Mouse (Mus musculus) intestine, embryonic 15.5 days (tissue): ENCODE measurements around the gene Slc9a1. TPM values are rescaled to one million over a fixed set of nuclear protein-coding genes. Genes with fewer than 3 reads are reported as not detected.

Source experiments
- ATAC-seq: fragments of 200-750 bp; cut with Nextera tagmentation; 2 replicates; pipeline ENCODE4 v1.8.0; 2017; ENCODE audit warnings: moderate TSS enrichment, moderate library complexity
- H3K27ac ChIP-seq: fragments of 300-500 bp; sonication (generic); 2 replicates; pipeline ENCODE4 v1.5.1; 2015; ENCODE audit warnings: mild to moderate bottlenecking, inconsistent platforms
- H3K27me3 ChIP-seq: fragments of 300-500 bp; sonication (generic); replicated peaks from 2 replicates; pipeline ENCODE4 v1.6.1; 2015; ENCODE audit warnings: inconsistent platforms
- H3K36me3 ChIP-seq: fragments of 300-500 bp; sonication (generic); 2 replicates; pipeline ENCODE4 v1.6.1; 2015; ENCODE audit warnings: inconsistent platforms
- H3K4me1 ChIP-seq: fragments of 300-500 bp; sonication (generic); replicated peaks from 2 replicates; pipeline ENCODE4 v1.6.1; 2015; ENCODE audit warnings: inconsistent platforms
- H3K4me2 ChIP-seq: fragments of 300-500 bp; sonication (generic); replicated peaks from 2 replicates; pipeline ENCODE4 v1.6.1; 2015; ENCODE audit warnings: mild to moderate bottlenecking, inconsistent platforms
- H3K4me3 ChIP-seq: fragments of 300-500 bp; sonication (generic); replicated peaks from 2 replicates; pipeline ENCODE4 v1.5.1; 2015; ENCODE audit warnings: inconsistent platforms
- H3K9ac ChIP-seq: fragments of 300-500 bp; sonication (generic); 2 replicates; pipeline ENCODE4 v1.6.1; 2015; ENCODE audit warnings: inconsistent platforms
- H3K9me3 ChIP-seq: fragments of 300-500 bp; sonication (generic); 2 replicates; pipeline ENCODE4 v1.6.1; 2016; ENCODE audit warnings: inconsistent platforms
- WGBS: fragments of 180-500 bp; shearing (Covaris S2); methylation state at CpG from one replicate; pipeline ENCODE4 v1.1.7; 2015; 5-methylcytosine and 5-hydroxymethylcytosine counted together
- polyA plus RNA-seq: library from polyadenylated mRNA; unstranded; fragments of >200 nt; fragmentation: Nextera tagmentation; extraction: Ambion mirVana; gene quantifications from 2 replicates; pipeline ENCODE4 v1.2.1, GENCODE M21; 2015

Slc9a1 gene
- polyA plus RNA-seq, 1 experiment from 2014 or later: 8.5 TPM

DNA sequence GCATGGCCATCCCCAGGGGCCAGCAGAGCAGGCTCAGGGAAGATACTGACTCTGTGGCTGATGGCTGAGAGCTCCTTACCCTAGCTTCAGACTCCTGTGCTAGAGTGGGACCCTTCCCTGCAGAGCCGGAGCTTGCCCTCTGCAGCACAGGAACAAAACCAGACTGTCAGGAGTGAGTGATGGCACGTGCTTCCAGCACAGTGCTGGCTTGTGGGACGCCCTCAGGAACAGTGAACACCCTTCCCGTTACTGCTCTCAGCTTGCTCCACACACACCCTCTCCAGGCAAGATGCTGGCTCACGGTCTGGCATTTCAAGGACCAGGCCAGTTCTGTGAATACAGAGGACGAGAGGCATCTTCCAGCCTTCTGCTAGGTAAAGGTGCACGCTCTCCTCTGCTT lies 38.5 kb downstream of the Slc9a1 start:
- Histone ChIP-seq H3K4me2 (no peak overlapping the region), H3K9ac (peak overlapping the region; percentile 3; the same call in 1 of the 2 replicates), H3K36me3 (no peaks in the 10 kb centered on the region), H3K4me1 (peaks cover 30% of the 10 kb centered on the region), H3K4me3 (no peak overlapping the region), H3K9me3 (no peaks in the 10 kb centered on the region), H3K27ac (peak overlapping the region; percentile 66; the same call in 1 of the 2 replicates), H3K27me3 (no peaks in the 10 kb centered on the region)
- WGBS: 47% methylated on average over 7 of the region's 7 CpGs
- ATAC-seq: no peak

DNA sequence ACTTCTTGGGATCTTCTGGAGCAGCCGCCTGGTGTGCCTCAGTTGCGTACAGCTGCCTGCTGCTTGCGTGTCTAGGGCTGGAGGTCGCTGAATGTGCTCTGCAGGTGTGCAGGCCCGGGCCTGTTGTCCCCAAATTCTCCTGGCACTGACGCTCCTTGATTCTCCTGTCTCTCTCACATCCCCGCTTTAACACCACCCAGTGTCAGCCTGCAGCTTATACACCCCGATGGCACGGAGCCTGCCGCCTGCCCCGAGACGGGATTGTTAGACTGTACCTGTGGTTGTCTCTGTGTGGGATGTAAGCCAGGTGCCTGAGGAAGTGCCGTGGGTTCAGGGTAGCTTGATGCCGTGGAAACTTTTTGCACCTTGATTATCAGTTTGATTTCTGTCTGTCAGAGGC lies 41.5 kb downstream of the Slc9a1 start:
- ATAC-seq: no peak
- peaks cover 4% of the 10 kb centered on the region; the same call in 1 of the 2 replicates for H3K36me3 ChIP-seq

DNA sequence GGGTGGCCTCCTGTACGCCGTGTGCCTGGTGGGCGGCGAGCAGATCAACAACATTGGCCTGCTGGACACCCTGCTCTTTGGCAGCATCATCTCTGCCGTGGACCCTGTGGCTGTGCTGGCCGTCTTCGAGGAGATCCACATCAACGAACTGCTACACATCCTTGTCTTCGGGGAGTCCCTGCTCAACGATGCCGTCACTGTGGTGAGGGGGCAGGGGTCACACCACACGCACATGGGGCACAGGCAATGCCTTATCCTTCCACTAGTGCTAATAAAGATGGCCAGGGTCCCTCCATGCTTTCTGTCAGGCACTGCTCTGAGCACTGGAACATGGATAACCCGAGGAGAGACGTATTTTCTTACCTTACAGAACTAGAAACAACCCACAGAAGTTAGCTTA lies 42.6 kb downstream of the Slc9a1 start:
- Histone ChIP-seq H3K4me3 (no peak overlapping the region), H3K36me3 (peaks cover 9% of the 10 kb centered on the region), H3K4me1 (peaks cover 17% of the 10 kb centered on the region), H3K9me3 (no peaks in the 10 kb centered on the region), H3K27me3 (no peaks in the 10 kb centered on the region), H3K9ac (no peak overlapping the region), H3K4me2 (no peak overlapping the region), H3K27ac (no peak overlapping the region)
- ATAC-seq: no peak
- WGBS: 86% methylated on average over 14 of the region's 14 CpGs

More for the DNA sequence above, 41.5 kb downstream of the Slc9a1 start:
- Histone ChIP-seq H3K4me1 (peaks cover 27% of the 10 kb centered on the region), H3K27ac (no peak overlapping the region), H3K4me2 (no peak overlapping the region), H3K27me3 (no peaks in the 10 kb centered on the region), H3K9me3 (no peaks in the 10 kb centered on the region), H3K4me3 (no peak overlapping the region), H3K9ac (no peak overlapping the region)
- 90% methylated on average over 14 of the region's 14 CpGs for WGBS

DNA sequence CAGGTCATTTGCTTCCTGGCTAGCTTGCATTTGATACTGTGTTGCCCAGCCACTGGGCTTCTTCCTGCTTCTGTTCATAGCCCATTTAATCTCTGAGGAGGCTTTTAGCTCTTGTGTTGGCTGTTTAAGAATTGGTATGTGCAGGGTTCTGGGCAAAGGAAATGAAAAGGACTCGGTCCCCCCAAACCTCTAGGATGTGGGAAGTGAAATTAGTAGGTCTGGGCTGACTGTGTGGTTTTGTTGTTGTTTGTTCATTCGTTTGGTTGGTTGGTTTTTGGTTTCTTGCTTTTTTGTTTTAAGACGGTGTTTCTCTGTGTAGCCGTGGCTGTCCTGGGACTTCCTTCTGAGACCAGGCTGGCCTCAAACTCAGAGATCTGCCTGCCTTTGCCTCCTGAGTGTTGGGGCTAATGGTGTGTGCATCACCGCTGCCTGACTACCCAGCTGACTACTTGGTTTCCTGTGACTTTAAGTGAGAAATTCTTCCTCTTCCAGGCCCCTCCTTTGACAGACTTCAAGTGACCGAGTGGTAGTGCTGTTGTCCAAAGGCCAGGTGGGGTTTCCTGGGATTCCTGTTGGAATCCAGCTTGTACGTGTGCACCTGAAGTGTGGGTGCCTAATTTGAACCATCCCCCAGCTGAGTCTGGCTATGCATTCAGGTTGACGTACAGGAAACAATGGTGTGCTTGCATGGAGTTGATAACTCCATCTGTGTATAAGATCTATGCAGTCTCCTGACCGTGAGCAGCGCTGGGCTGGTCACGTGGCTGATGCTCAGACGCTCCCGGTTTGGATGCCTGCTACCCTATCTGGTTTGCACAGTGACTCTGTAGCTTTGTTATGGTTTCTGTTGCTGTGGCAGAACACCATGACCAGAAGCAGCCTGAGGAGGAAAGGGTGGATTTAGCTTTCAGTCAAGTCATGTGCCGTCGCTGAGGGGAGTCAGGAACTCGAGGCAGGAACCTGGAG lies 43.4 kb downstream of the Slc9a1 start:
- no peak overlapping the region for H3K9ac ChIP-seq
- no peak overlapping the region for H3K27ac ChIP-seq
- H3K9me3 ChIP-seq: no peaks in the 10 kb centered on the region
- H3K4me3 ChIP-seq: no peak overlapping the region
- no peak overlapping the region for H3K4me2 ChIP-seq
- peaks cover 9% of the 10 kb centered on the region for H3K4me1 ChIP-seq
- ATAC-seq: no peak
- peaks cover 14% of the 10 kb centered on the region for H3K36me3 ChIP-seq
- 85% methylated on average over 16 of the region's 16 CpGs for WGBS
- H3K27me3 ChIP-seq: no peaks in the 10 kb centered on the region

DNA sequence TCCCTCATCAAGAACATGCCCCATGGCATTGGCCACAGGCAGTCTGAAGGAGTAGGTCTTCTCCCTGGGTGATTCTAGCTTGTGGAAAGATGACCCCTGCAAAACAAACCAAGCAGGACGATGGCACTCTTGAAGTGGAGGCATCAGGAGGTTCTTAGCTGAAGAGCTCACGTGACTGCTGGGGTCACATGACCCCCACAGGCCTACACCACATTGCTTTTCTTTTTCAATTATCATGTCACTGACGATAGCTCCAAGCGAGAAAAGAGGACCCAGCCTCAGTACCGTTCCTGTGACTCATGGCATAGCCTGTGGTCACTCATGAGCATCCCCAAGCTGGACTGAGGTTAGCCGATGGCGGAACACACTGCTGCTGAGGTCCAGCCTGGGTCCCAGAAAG lies 44.1 kb downstream of the Slc9a1 start:
- WGBS: 92% methylated on average over 7 of the region's 7 CpGs
- Histone ChIP-seq H3K27ac (no peak overlapping the region), H3K4me1 (0 out of 2 replicates have a peak, but pooled peaks cover 3% of the 10 kb centered on the region), H3K9ac (no peak overlapping the region), H3K4me2 (no peak overlapping the region), H3K9me3 (no peaks in the 10 kb centered on the region), H3K36me3 (peaks cover 21% of the 10 kb centered on the region), H3K27me3 (no peaks in the 10 kb centered on the region), H3K4me3 (no peak overlapping the region)
- no peak for ATAC-seq

DNA sequence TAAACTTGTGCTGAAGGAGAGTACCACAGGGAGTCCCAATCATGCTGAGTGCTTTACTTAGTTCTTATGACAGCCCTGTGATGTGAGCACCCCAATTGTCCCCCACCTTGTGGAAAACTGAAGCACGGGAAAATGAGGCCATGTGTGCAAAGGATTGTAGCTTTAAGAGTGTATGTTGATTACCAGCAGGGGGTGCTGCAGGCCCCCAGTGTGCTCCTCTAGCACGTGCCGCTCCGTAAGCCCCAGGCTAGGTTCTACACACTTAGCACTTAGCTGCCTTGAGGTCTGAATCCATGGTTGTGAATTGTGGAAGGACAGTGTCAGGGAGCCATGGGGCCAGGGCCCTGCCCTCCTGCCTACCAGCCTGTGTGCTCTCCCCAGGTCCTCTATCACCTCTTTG lies 45.4 kb downstream of the Slc9a1 start:
- Histone ChIP-seq H3K27ac (no peak overlapping the region), H3K4me1 (no peaks in the 10 kb centered on the region), H3K4me2 (no peak overlapping the region), H3K36me3 (peaks cover 22% of the 10 kb centered on the region), H3K27me3 (no peaks in the 10 kb centered on the region), H3K4me3 (no peak overlapping the region), H3K9me3 (no peaks in the 10 kb centered on the region), H3K9ac (no peak overlapping the region)
- ATAC-seq: no peak
- 70% methylated on average over 4 of the region's 4 CpGs for WGBS

DNA sequence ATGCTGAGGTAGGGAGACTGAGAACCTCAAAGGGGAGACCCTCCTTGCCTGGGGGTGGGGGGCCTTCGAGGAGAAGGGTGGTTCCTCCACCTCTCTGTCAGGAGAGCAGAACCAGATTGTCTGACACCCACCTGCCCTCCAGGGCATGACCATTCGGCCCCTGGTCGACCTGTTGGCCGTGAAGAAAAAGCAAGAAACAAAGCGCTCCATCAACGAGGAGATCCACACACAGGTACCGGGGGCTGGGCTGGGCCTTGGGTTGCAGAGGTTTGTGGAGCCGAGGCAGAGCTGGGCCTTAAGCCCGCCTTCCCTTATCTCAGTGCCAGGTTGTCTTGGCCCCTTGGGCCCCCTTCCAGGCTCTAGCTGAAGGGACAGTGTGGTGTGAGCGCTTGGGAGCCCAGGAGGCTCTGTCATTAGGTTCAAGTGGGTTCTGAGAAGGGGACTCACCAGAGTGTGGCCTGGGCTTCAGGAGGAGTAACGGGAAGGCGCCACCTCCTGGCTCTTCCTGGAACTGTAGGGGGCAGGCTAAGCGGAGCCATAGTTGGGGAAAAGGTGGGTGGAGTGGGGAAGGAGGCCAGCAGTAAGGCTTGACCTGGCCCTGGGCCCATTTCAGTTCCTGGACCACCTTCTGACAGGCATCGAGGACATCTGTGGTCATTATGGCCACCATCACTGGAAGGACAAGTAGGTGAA lies 50.0 kb downstream of the Slc9a1 start:
- Histone ChIP-seq H3K27me3 (no peaks in the 10 kb centered on the region), H3K4me3 (no peak overlapping the region), H3K9me3 (no peaks in the 10 kb centered on the region), H3K27ac (no peak overlapping the region), H3K9ac (no peak overlapping the region), H3K36me3 (peaks cover 34% of the 10 kb centered on the region), H3K4me2 (no peak overlapping the region), H3K4me1 (peaks cover 6% of the 10 kb centered on the region)
- no peak for ATAC-seq
- WGBS: 67% methylated on average over 14 of the region's 14 CpGs

DNA sequence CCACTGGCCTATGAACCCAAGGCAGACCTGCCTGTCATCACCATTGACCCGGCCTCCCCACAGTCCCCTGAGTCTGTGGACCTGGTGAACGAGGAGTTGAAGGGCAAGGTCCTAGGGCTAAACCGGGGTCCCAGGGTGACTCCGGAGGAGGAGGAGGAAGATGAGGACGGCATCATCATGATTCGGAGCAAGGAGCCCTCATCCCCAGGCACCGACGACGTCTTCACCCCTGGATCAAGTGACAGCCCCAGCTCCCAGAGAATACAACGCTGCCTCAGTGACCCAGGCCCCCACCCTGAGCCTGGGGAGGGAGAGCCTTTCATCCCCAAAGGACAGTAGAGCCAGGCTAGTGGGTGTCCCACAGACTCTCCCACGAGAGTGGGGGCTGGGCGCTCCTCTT lies 52.5 kb downstream of the Slc9a1 start:
- Histone ChIP-seq H3K4me3 (no peak overlapping the region), H3K27ac (no peak overlapping the region), H3K9ac (no peak overlapping the region), H3K4me1 (peaks cover 7% of the 10 kb centered on the region), H3K9me3 (no peaks in the 10 kb centered on the region), H3K4me2 (no peak overlapping the region), H3K27me3 (no peaks in the 10 kb centered on the region), H3K36me3 (peaks cover 31% of the 10 kb centered on the region)
- 93% methylated on average over 12 of the region's 12 CpGs for WGBS
- no peak for ATAC-seq

DNA sequence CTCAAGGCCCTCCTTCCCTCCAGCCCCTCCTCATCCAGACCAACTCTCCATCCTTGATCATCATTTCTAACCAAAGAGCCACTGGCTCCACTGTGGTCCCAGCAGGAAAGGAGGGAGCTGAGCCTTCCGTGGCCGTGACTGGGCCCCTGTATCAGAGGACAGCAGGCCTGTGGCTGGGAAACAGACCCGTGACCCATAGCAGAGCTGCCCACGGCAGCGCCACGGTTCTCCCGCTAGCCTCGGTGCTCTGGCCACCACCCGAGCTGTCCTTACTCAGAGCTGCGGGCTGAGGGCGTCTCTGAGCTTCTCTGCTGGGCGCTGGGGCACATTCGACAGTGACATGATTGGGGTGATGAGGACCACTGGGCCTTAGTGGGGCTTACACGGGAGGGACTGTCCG lies 53.1 kb downstream of the Slc9a1 start:
- no peak overlapping the region for H3K9ac ChIP-seq
- ATAC-seq: no peak
- no peaks in the 10 kb centered on the region for H3K27me3 ChIP-seq
- peaks cover 7% of the 10 kb centered on the region for H3K4me1 ChIP-seq
- WGBS: 80% methylated on average over 15 of the region's 15 CpGs
- H3K9me3 ChIP-seq: no peaks in the 10 kb centered on the region
- no peak overlapping the region for H3K4me3 ChIP-seq
- no peak overlapping the region for H3K27ac ChIP-seq
- no peak overlapping the region for H3K4me2 ChIP-seq
- H3K36me3 ChIP-seq: peaks cover 26% of the 10 kb centered on the region

DNA sequence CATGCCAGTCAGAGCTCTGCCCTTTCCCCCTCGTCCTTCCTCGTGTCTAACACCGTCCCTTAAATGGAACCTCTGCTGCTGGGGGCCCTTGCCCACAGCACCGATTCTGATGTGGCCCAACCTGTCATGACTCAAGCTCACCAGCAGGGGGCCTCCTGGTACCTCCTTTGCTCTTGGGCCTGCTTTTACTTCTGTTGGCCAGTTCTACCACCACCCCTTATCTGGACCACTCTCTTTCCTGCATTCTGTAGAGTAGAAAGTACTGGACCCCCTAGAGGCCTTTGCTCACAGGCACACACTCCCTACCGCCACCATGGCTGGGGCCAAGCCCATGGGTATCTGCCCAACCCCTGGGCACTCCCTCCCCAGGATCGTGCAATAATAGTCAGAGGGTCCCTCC lies 53.6 kb downstream of the Slc9a1 start:
- H3K9ac ChIP-seq: no peak overlapping the region
- ATAC-seq: peak; percentile 27; the same call in 1 of the 2 replicates
- no peaks in the 10 kb centered on the region for H3K9me3 ChIP-seq
- peaks cover 7% of the 10 kb centered on the region for H3K4me1 ChIP-seq
- H3K27ac ChIP-seq: no peak overlapping the region
- no peak overlapping the region for H3K4me3 ChIP-seq
- H3K4me2 ChIP-seq: no peak overlapping the region
- WGBS: 54% methylated on average over 6 of the region's 6 CpGs
- H3K36me3 ChIP-seq: peaks cover 22% of the 10 kb centered on the region
- no peaks in the 10 kb centered on the region for H3K27me3 ChIP-seq

DNA sequence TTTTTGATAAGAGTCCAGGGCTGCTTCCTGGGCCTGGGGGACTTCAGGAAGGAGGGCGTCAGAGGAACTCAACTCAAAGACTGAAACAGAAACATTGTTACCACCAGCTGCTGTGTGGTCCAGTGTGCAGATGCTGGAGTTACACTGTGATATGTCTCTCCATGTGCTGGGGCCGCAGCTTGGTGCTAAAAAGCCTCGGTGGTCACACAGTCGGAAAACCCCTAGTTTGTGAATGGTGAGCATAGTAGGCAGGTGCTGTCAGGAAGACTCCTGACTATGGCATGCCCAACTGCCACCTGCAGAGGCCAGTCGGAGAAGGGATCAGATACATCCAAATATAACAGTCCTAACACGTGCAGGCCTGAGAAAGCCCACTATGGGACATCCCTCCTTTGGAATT lies 54.2 kb downstream of the Slc9a1 start:
- no peak overlapping the region for H3K4me3 ChIP-seq
- ATAC-seq: peak; percentile 5; the same call in 1 of the 2 replicates
- 77% methylated on average over 6 of the region's 6 CpGs for WGBS
- H3K27me3 ChIP-seq: no peaks in the 10 kb centered on the region
- H3K4me2 ChIP-seq: no peak overlapping the region
- peaks cover 7% of the 10 kb centered on the region for H3K4me1 ChIP-seq
- peaks cover 17% of the 10 kb centered on the region for H3K36me3 ChIP-seq
- H3K9me3 ChIP-seq: no peaks in the 10 kb centered on the region
- no peak overlapping the region for H3K9ac ChIP-seq
- no peak overlapping the region for H3K27ac ChIP-seq

DNA sequence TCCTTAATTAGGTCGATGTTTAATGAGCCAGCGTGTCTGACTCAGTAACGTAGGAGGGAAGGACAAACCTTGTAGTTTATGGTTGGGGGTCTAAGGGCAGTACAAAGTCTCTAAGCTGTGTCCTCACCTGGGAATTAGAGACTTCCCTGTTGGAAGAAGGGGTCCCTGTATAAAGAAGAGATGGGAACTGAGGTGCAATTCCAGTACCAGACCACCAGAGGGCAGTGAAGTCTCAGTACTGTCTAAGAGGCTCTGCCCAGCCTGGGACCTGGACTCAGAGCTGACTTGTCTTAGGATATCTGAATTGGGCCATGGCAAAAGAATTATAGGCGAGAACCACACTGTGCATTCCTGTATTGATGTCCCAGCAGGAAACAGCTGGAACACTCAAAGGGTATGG lies 54.6 kb downstream of the Slc9a1 start:
- ATAC-seq: peak; percentile 60
- WGBS: 38% methylated on average over 4 of the region's 4 CpGs
- Histone ChIP-seq H3K27ac (no peak overlapping the region), H3K27me3 (no peaks in the 10 kb centered on the region), H3K4me2 (no peak overlapping the region), H3K36me3 (peaks cover 17% of the 10 kb centered on the region), H3K4me1 (peaks cover 7% of the 10 kb centered on the region), H3K4me3 (no peak overlapping the region), H3K9ac (no peak overlapping the region), H3K9me3 (no peaks in the 10 kb centered on the region)
